Mouse (Mus musculus): ENCODE measurements around the gene Gm7682.
"Not testable (repeated sequence)": the region's sequence is repeated elsewhere in the genome, so short reads cannot be mapped to it uniquely, and the experiment has no call there.

The Gm7682 gene

DNA sequence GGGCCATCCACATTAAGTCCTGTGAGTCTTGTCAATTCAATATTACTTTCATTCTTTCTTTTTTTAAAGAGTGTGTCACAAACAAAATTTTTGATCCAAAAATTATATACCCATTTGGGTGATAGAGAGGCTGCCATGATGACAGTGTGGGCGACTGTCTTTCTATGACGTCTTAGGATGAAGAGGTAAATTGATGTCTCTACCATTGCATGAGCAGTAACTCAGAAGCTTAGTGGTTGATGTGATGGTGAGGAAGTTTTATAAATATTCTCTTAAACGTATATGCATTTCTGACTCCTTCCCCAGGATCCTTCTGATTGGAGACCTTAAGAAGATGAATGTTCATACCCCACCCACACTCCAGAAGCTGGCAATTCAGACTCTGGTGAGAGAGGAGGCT lies at the start of gene Gm7682:
Gene Gm7682 (plus strand): TSS at position 301 of the 400 bp plus-strand sequence.
- in situ Hi-C loops (cut with MboI) = not testable (repeated sequence)

Measured in mature B cell (primary cell).